In genomic region chr17:29988141-29988540, GRCm38 (mm10) we compare ENCODE assay signal across 16 mouse cellular contexts. TPM values are rescaled to one million over a fixed set of nuclear protein-coding genes. Genes with fewer than 3 reads are reported as not detected.
"Had no signal": no experiment of that assay in that cellular context is flagged by ENCODE, and none has a peak within 500 bp of the region (broad histone marks: within the 10 kb centered on the region; RNA-seq: fewer than 3 reads in every experiment).

No protein-coding gene starts in this region.

- DNase-seq: lung, adult 2 months; lung, postnatal 14 days; lung, postnatal 36 days; right cerebral cortex, postnatal 14 days; thymus, adult 2 months; thymus, postnatal 25 days; thymus, postnatal 4 days had no signal

- H3K27ac ChIP-seq: lung, embryonic 15.5 days; macrophage; midbrain, embryonic 13.5 days; midbrain, embryonic 15.5 days; neural tube, embryonic 12.5 days; stomach, embryonic 15.5 days; stomach, postnatal 0 days had no signal

- H3K36me3 ChIP-seq: lung, embryonic 15.5 days; midbrain, embryonic 13.5 days; midbrain, embryonic 15.5 days; neural tube, embryonic 12.5 days; stomach, embryonic 15.5 days had no signal

- H3K27me3 ChIP-seq: lung, embryonic 15.5 days; midbrain, embryonic 13.5 days; midbrain, embryonic 15.5 days; neural tube, embryonic 12.5 days; stomach, embryonic 15.5 days had no signal

- H3K4me3 ChIP-seq: lung, embryonic 15.5 days; megakaryocyte, embryonic 14.5 days; midbrain, embryonic 13.5 days; midbrain, embryonic 15.5 days; neural tube, embryonic 12.5 days; stomach, embryonic 15.5 days had no signal

- H3K4me1 ChIP-seq: midbrain, embryonic 13.5 days; midbrain, embryonic 15.5 days had no signal

RNA-seq across cellular contexts. Expression of gene Mdga1, which starts 18.3 kb away (rescaled TPM):
- total RNA-seq: monocyte, adult 5-6 weeks had no signal
